40 mouse cellular contexts compared by ENCODE assay signal in the genomic region with DNA sequence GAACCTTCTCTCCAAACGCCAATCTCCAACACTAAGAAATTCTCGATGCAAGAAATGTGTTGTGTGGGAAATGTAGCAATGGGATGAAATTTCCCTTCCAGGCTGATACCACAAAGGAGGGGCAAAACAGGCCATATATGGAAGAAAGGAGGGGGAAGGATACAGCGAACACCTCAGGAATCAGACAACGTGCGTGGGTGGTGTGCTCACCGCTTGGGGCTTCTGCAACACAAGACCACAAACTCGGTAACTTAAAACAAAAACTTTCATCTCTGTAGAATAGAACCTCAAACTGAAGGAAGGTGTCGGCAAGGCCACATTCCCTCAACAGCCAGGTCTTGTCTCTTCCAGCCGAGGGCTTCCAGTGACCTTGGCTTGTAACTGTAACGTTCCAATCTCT. TPM values are rescaled to one million over a fixed set of nuclear protein-coding genes. Genes with fewer than 3 reads are reported as not detected.
DNase-seq lines count a peak whose midpoint lies in the region; ATAC-seq and TF ChIP-seq lines count a peak whose summit lies in the region.
"Had no signal": no experiment of that assay in that cellular context is flagged by ENCODE, and none has a peak within 500 bp of the region (broad histone marks: within the 10 kb centered on the region; RNA-seq: fewer than 3 reads in every experiment).

No protein-coding gene starts in this region.

- no peak for TF ChIP-seq CTCF in spleen, adult 2 months (IDR thresholded peaks at IDR 0.05; ENCODE audit: extremely low read depth, insufficient read depth, insufficient read length, insufficient replicate concordance)

- peak overlapping the region; percentile 8; the same call in 1 of the 2 replicates for H3K27ac ChIP-seq in spleen, adult 2 months (ENCODE audit: insufficient read depth, low read length)
- H3K27ac ChIP-seq: embryonic facial prominence, embryonic 12.5 days; heart, embryonic 10.5 days; hindbrain, embryonic 14.5 days; kidney, embryonic 15.5 days; layer of hippocampus, adult 2 months; left cerebral cortex, adult 2 months; limb, embryonic 13.5 days; macrophage; midbrain, embryonic 13.5 days had no signal

- peaks cover 3% of the 10 kb centered on the region; the same call in 1 of the 2 replicates for H3K4me1 ChIP-seq in spleen, adult 2 months (ENCODE audit: control insufficient read depth, insufficient read depth, insufficient read length)
- H3K4me1 ChIP-seq: embryonic facial prominence, embryonic 12.5 days; heart, embryonic 10.5 days; midbrain, embryonic 13.5 days had no signal

- no peaks in the 10 kb centered on the region for H3K36me3 ChIP-seq in spleen, adult 2 months (ENCODE audit: control insufficient read depth, insufficient read depth, low read length)
- H3K36me3 ChIP-seq: embryonic facial prominence, embryonic 12.5 days; heart, embryonic 10.5 days; kidney, embryonic 15.5 days; limb, embryonic 13.5 days; midbrain, embryonic 13.5 days had no signal

- H3K27me3 ChIP-seq in spleen, adult 2 months (ENCODE audit: control insufficient read depth, insufficient read depth, low read length), result no peaks in the 10 kb centered on the region
- H3K27me3 ChIP-seq: embryonic facial prominence, embryonic 12.5 days; kidney, embryonic 15.5 days; limb, embryonic 13.5 days; midbrain, embryonic 13.5 days had no signal

- DNase-seq in spleen, adult 2 months (ENCODE audit: low read depth in 1 of 2, low spot score in 2 of 2), result no peak
- no peak for DNase-seq in spleen, postnatal 10 days (ENCODE audit: low spot score in 2 of 2)
- DNase-seq in CD4-positive helper T cell, adult 2 months (ENCODE audit: low read depth, low spot score), result peak; percentile 75
- no peak for DNase-seq in heart, postnatal 25 days (ENCODE audit: low spot score)
- no peak for DNase-seq in ovary, postnatal 14 days (ENCODE audit: low spot score)
- DNase-seq: adrenal gland, postnatal 25 days; cerebellum, adult 11-12 months; cerebellum, adult 9-11 months; embryo, embryonic 11 days; gastrocnemius, postnatal 14 days; kidney, adult 18-20 months; kidney, postnatal 25 days; retina, postnatal 1 day; right cerebral cortex, postnatal 14 days had no signal

- intact Hi-C loops in heart, postnatal 25 days (cut with DNase I), result no loop called here

- TF ChIP-seq POLR2A in spleen, adult 2 months (IDR thresholded peaks at IDR 0.05; ENCODE audit: low read depth, low read length), result no peak

- ATAC-seq in CD4-positive, CD25-positive, alpha-beta regulatory T cell, adult 4 months, result peak; percentile 63
- ATAC-seq in inflammation-experienced regulatory T-cells, adult 6 months, result peak; percentile 70
- ATAC-seq: forebrain, embryonic 16.5 days; midbrain, embryonic 13.5 days; Patski had no signal

- H3K4me3 ChIP-seq in spleen, adult 2 months (ENCODE audit: extremely low read depth, insufficient read depth, insufficient read length), result no peak overlapping the region
- H3K4me3 ChIP-seq: embryonic facial prominence, embryonic 12.5 days; heart, embryonic 10.5 days; kidney, embryonic 15.5 days; layer of hippocampus, adult 2 months; left cerebral cortex, adult 2 months; limb, embryonic 13.5 days; midbrain, embryonic 13.5 days had no signal

- WGBS in spleen, adult 2 months, result 70% methylated on average over 10 of the region's 10 CpGs

RNA-seq across cellular contexts. Expression of gene Spata3, which starts 11.1 kb away (rescaled TPM):
- not detected in 2 replicates for polyA plus RNA-seq in spleen, adult 2 months (2012; rRNA removed)
- polyA plus RNA-seq in CD4-positive, CD25-positive, alpha-beta regulatory T cell, adult 4 months (2017; shearing (Covaris generic)), result not detected
- under 1 TPM in 1 of 3 experiments, not detected in 2; 0.39 TPM for polyA plus RNA-seq in inflammation-experienced regulatory T-cells, adult 6 months (2017; shearing (Covaris generic))
- not detected for total RNA-seq in heart, postnatal 25 days (2021)
- total RNA-seq: adrenal gland, adult 18-20 months; adrenal gland, postnatal 25 days; gastrocnemius, postnatal 14 days; granulocyte monocyte progenitor cell, adult 5-6 weeks; hematopoietic stem cell, adult 5-6 weeks; megakaryocyte-erythroid progenitor cell, adult 5-6 weeks; MEL had no signal
- polyA plus RNA-seq: embryonic facial prominence, embryonic 12.5 days; heart, embryonic 10.5 days; heart, embryonic 16.5 days; intestine, embryonic 14.5 days; kidney, embryonic 15.5 days; limb, embryonic 13.5 days; liver, embryonic 11.5 days; lung, embryonic 16.5 days; macrophage; midbrain, embryonic 13.5 days; Patski; small intestine, adult 2 months; stomach, embryonic 16.5 days had no signal

RNA-seq across cellular contexts. Expression of gene 2810459M11Rik, which starts 40.1 kb away (rescaled TPM):
- 0.07 TPM in 1 of 2 replicates, not detected in the other for polyA plus RNA-seq in spleen, adult 2 months (2012; rRNA removed)
- not detected for polyA plus RNA-seq in CD4-positive, CD25-positive, alpha-beta regulatory T cell, adult 4 months (2017; shearing (Covaris generic))
- polyA plus RNA-seq in inflammation-experienced regulatory T-cells, adult 6 months (2017; shearing (Covaris generic)), result not detected
- total RNA-seq in heart, postnatal 25 days (2021), result not detected
- total RNA-seq: granulocyte monocyte progenitor cell, adult 5-6 weeks; hematopoietic stem cell, adult 5-6 weeks; megakaryocyte-erythroid progenitor cell, adult 5-6 weeks; MEL had no signal
- polyA plus RNA-seq: macrophage, Patski had no signal

RNA-seq across cellular contexts. Expression of gene Gpr55, which starts 44.7 kb away (rescaled TPM):
- 1.2 and 2.1 TPM in 2 replicates for polyA plus RNA-seq in spleen, adult 2 months (2012; rRNA removed)
- polyA plus RNA-seq in CD4-positive, CD25-positive, alpha-beta regulatory T cell, adult 4 months (2017; shearing (Covaris generic)), result 10 to 100 TPM in 1 of 2 experiments, 1 to 10 TPM in 1; 2.7 to 10.2 TPM
- 1 to 10 TPM; 2.3 to 5.7 (median 2.6) TPM for polyA plus RNA-seq in inflammation-experienced regulatory T-cells, adult 6 months (2017; shearing (Covaris generic))
- not detected for total RNA-seq in heart, postnatal 25 days (2021)
- total RNA-seq: gastrocnemius, postnatal 14 days; granulocyte monocyte progenitor cell, adult 5-6 weeks; layer of hippocampus, adult 2 months; layer of hippocampus, postnatal 14 days; left cerebral cortex, postnatal 36 days; megakaryocyte-erythroid progenitor cell, adult 5-6 weeks had no signal
- polyA plus RNA-seq: heart, embryonic 10.5 days; intestine, embryonic 14.5 days; liver, embryonic 11.5 days; lung, embryonic 16.5 days; Patski had no signal

RNA-seq across cellular contexts. Expression of gene Psmd1, which starts 58.6 kb away (rescaled TPM):
- 19.8 and 21.1 TPM in 2 replicates for polyA plus RNA-seq in spleen, adult 2 months (2012; rRNA removed)
- 10 to 100 TPM; 69.8 to 71.7 TPM for polyA plus RNA-seq in CD4-positive, CD25-positive, alpha-beta regulatory T cell, adult 4 months (2017; shearing (Covaris generic))
- 10 to 100 TPM; 63.5 to 99.4 (median 83.7) TPM for polyA plus RNA-seq in inflammation-experienced regulatory T-cells, adult 6 months (2017; shearing (Covaris generic))
- total RNA-seq in heart, postnatal 25 days (2021), result 100 to 1,000 TPM in 1 of 2 experiments, 10 to 100 TPM in 1; 94.4 to 100 TPM
